Mouse (Mus musculus) thymus, adult 2 months (tissue): ENCODE results near the gene Tec. TPM values are rescaled to one million over a fixed set of nuclear protein-coding genes. Genes with fewer than 3 reads are reported as not detected.

Experiments
- DNase-seq: peaks from one replicate; pipeline ENCODE4 v3.0.0; 2021
- H3K27ac ChIP-seq: fragments of 200-500 bp; 2 replicates; pipeline ENCODE4 v1.5.1; 2012; ENCODE audit warnings: low read length, control low read depth; ENCODE audit not compliant: control insufficient read depth, insufficient read depth
- H3K27me3 ChIP-seq: fragments of 200-500 bp; 2 replicates; pipeline ENCODE4 v1.6.1; 2012; ENCODE audit warnings: mild to moderate bottlenecking, low read length, moderate library complexity, mixed read lengths; ENCODE audit not compliant: control insufficient read depth, insufficient read depth
- H3K36me3 ChIP-seq: fragments of 200-500 bp; 2 replicates; pipeline ENCODE4 v1.6.1; 2012; ENCODE audit warnings: mild to moderate bottlenecking, low read length, moderate library complexity; ENCODE audit not compliant: control insufficient read depth, insufficient read depth
- H3K4me1 ChIP-seq: fragments of 200-500 bp; replicated peaks from 2 replicates; pipeline ENCODE4 v1.6.1; 2012; ENCODE audit warnings: low read length; ENCODE audit not compliant: control insufficient read depth, insufficient read depth
- H3K4me3 ChIP-seq: fragments of 200-500 bp; 2 replicates; pipeline ENCODE4 v1.5.1; 2012; ENCODE audit warnings: mild to moderate bottlenecking, low read length, control low read depth, moderate library complexity; ENCODE audit not compliant: control insufficient read depth, insufficient read depth
- CTCF ChIP-seq: fragments of 200-500 bp; IDR thresholded peaks from 2 replicates; pipeline ENCODE4 v1.5.1; 2012; ENCODE audit warnings: mild to moderate bottlenecking, control low read depth, low read length, moderate library complexity, borderline replicate concordance; ENCODE audit not compliant: control insufficient read depth, poor library complexity, insufficient read depth; ENCODE audit errors: extremely low read depth
- POLR2A ChIP-seq: fragments of 200-500 bp; IDR thresholded peaks from 2 replicates; pipeline ENCODE4 v1.6.1; 2012; ENCODE audit warnings: mild to moderate bottlenecking, low read length, control low read depth, moderate library complexity; ENCODE audit not compliant: control insufficient read depth, poor library complexity, insufficient read depth; ENCODE audit errors: extremely low read depth
- WGBS: fragments of 180-500 bp; shearing (Covaris S2); methylation state at CpG from one replicate; pipeline ENCODE4 v1.1.7; 2018; 5-methylcytosine and 5-hydroxymethylcytosine counted together
- polyA plus RNA-seq: library from polyadenylated mRNA; depleted of rRNA; stranded (reverse); fragments of >200 nt; gene quantifications from 2 replicates; pipeline ENCODE4 v1.2.3, GENCODE M21; 2012

Tec gene
- polyA plus RNA-seq, 1 experiment, result 18.3 TPM

DNA sequence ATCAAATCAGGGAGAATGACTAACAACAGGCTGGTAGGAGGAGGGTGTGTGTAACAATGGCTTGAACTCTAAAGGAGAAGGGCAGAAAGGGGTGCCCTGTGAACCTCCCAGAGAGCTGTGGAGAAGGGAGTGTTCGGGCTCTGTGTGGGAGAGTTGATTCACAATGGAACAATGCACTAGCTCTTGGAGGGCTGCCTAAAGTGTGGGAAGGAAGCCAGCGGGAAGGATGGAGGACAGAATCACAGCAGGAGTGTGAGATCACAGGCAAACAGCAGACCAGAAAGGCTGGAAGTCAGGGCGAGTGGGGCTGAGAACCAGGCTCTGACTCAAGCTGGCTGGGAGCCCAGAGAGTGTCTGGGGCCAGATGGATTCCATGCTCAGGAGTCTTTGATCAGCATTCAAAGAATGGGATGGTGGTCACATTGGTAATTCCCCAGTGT is 12.6 kb downstream of the Tec start:
- H3K4me1 ChIP-seq, result peaks cover 10% of the 10 kb centered on the region; the same call in 1 of the 2 replicates
- no peak overlapping the region for H3K4me3 ChIP-seq
- H3K27ac ChIP-seq, result no peak overlapping the region
- 93% methylated on average over 3 of the region's 3 CpGs for WGBS
- H3K27me3 ChIP-seq, result no peaks in the 10 kb centered on the region
- H3K36me3 ChIP-seq, result no peaks in the 10 kb centered on the region
- TF ChIP-seq POLR2A (no peak), CTCF (no peak)
- no peak for DNase-seq

DNA sequence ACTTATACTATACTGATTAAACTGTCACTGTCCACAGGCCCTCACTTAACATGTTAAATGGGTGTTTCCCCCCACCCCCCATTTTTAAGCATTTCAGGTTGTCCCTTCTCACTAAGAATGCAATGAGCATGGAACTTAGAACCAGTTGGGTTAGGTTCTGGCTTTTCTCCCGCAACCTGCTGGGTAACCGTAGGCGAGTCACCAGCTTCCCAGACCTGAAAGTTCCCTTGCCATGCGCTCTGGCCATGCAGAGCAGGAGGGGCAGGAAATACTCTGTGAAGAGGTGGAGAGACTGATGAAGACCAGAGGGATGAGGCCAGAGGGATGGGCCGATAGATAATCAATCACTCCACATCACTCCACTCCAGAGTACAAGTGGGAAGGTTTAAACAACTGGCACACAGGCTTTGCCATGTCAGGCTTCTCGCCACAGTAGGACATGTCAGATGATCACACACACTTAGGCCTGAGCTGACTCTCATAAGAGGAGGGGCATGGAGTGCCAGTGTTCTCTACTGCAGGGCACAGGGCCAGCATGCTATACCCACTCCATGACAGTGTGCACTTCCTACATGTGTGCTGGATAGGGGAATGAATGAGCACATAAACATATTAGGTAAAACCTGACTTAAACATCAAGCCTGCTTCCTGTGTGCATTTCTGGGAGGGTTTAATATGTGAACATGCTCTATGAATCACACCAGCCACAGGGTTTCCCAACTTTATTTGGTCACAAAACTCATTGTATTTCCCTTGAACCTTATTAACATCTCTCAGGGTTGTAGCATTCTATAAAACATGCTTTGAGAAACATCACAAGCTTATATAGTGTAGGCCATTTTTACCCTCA is 13.9 kb downstream of the Tec start:
- H3K27ac ChIP-seq, result no peak overlapping the region
- no peaks in the 10 kb centered on the region for H3K27me3 ChIP-seq
- no peaks in the 10 kb centered on the region for H3K36me3 ChIP-seq
- no peak for DNase-seq
- TF ChIP-seq POLR2A, result no peak
- no peak for TF ChIP-seq CTCF
- peaks cover 10% of the 10 kb centered on the region; the same call in 1 of the 2 replicates for H3K4me1 ChIP-seq
- H3K4me3 ChIP-seq, result no peak overlapping the region
- 94% methylated on average over 6 of the region's 6 CpGs for WGBS

DNA sequence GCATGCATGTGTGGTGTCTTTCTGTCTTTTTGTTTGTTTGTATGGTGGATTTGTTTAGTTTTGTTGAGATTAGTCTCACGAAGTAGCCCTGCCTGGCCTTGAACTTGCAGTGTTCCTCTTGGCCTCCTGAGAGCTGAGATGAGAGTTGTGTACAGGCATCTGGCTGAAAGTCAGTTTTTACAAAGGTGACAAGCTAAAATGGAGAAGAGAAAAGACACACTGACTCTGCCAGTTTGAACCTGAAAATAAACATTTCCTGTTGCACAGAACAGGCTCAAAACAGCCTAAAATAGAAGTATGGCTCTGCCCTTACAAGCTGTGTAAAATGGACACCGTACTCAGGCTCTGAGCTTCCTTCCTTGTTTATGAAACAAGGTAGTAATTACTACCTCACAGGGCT is 14.9 kb downstream of the Tec start:
- no peak overlapping the region for H3K4me3 ChIP-seq
- TF ChIP-seq POLR2A, result no peak
- no peak for TF ChIP-seq CTCF
- DNase-seq, result no peak
- no peaks in the 10 kb centered on the region for H3K36me3 ChIP-seq
- no peaks in the 10 kb centered on the region for H3K27me3 ChIP-seq
- H3K27ac ChIP-seq, result no peak overlapping the region
- 45% methylated on average over 2 of the region's 2 CpGs for WGBS
- H3K4me1 ChIP-seq, result peaks cover 12% of the 10 kb centered on the region; the same call in 1 of the 2 replicates

DNA sequence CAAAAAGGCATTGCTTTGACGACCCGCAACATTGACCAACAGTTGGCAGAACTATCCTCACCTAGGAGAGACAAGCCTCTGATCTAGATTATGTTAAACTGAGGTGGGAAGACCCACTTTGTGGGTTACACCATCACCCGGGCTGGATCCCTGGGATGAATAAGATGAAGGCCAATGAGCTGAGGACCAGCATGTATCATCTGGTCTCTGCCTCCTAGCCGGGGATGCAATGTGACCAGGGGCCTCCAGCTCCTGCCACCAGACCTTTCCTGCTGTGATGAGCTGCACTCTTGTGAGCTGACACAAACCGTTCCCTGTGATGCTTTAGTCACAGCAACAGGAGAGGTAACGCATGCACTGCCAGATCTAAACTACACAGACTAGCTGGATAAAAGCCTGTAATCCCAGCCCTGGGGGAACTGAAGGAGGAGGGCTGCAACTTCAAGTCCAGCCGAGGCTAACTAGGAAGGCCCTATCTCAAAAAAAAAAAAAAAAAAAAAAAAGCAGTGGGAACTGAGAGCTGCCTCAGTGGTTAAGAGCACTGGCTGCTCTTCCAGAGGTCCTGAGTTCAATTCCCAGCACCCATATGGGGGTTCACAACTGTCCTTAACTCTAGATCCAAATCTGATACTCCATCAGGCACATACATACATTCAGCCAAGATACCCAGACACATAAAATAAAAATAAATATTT is 15.8 kb downstream of the Tec start:
- no peak overlapping the region for H3K27ac ChIP-seq
- H3K36me3 ChIP-seq, result no peaks in the 10 kb centered on the region
- WGBS, result 91% methylated on average over 7 of the region's 7 CpGs
- no peak for DNase-seq
- no peaks in the 10 kb centered on the region for H3K27me3 ChIP-seq
- peaks cover 12% of the 10 kb centered on the region; the same call in 1 of the 2 replicates for H3K4me1 ChIP-seq
- no peak for TF ChIP-seq POLR2A
- no peak for TF ChIP-seq CTCF
- no peak overlapping the region for H3K4me3 ChIP-seq

DNA sequence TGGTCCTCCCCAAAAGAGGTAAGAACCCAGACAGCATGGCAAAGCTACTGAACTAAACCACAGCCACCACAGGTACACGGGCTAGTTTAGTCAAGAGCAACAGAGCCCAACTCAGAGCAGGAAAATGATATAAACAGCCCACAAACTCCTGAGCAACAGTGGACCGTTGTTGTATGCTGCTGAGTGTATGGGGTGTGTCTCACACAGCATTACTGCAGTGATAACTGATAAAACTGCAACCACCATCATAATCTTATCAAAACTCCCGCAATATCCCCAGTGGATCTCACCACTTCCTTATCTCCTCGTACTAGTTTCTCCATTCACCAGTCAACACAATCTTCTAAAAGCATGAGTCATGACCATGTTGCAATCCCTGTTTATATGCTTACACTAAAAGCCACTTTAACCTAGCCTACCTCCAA is 16.6 kb downstream of the Tec start:
- no peak overlapping the region for H3K27ac ChIP-seq
- 19% methylated on average over 4 of the region's 4 CpGs for WGBS
- no peak overlapping the region for H3K4me3 ChIP-seq
- H3K4me1 ChIP-seq, result peaks cover 12% of the 10 kb centered on the region; the same call in 1 of the 2 replicates
- no peaks in the 10 kb centered on the region for H3K36me3 ChIP-seq
- TF ChIP-seq POLR2A, result no peak
- TF ChIP-seq CTCF, result no peak
- no peaks in the 10 kb centered on the region for H3K27me3 ChIP-seq
- no peak for DNase-seq

DNA sequence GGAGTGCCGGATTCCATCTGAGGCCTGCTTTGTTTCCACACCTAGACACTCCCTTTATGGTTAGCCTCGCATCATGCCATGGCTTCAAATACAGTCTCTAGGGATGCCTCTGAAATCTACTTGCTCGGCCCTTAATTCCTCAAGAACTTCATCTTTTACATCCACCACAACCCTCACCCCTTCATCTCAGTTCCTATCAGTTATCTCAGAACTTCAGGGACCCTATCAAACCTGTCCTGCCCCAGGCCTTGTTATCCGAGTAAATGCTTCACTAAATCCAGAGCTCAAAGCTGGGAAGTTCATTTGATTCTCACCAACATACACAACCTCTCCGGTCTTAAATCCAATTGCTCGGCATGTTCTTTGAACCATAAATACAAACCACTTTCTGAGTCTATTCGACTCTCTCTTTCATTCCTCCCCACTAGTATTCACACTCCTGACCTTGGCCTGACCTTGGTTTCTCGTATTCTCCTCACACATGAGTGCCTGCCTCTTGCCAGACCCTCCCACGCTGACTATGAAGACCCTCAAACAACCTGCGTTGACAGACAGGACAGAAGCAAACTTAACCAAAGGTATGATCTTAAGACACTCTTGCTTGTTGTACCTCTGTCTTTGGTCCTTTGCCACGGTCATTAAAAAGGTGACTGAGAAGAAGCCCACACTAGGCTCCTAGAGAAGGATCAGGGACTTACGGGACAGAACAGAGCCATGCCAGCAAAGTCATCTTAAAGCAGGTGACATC is 17.2 kb downstream of the Tec start:
- H3K36me3 ChIP-seq, result no peaks in the 10 kb centered on the region
- WGBS, result 89% methylated on average over 12 of the region's 12 CpGs
- no peak for DNase-seq
- no peaks in the 10 kb centered on the region for H3K27me3 ChIP-seq
- H3K27ac ChIP-seq, result no peak overlapping the region
- no peak for TF ChIP-seq POLR2A
- no peak for TF ChIP-seq CTCF
- H3K4me1 ChIP-seq, result peaks cover 12% of the 10 kb centered on the region; the same call in 1 of the 2 replicates
- H3K4me3 ChIP-seq, result no peak overlapping the region
